Mouse (Mus musculus) embryonic fibroblast, embryonic 13.5 days (primary cell): ENCODE measurements around the gene Nubpl. TPM values are rescaled to one million over a fixed set of nuclear protein-coding genes. Genes with fewer than 3 reads are reported as not detected.

Experiments used
- H3K27ac ChIP-seq: 2 replicates; pipeline ENCODE4 v1.5.1; 2012; ENCODE audit warnings: low read length, control low read depth, inconsistent platforms; ENCODE audit not compliant: insufficient read depth
- H3K4me1 ChIP-seq: 2 replicates; pipeline ENCODE4 v1.6.1; 2011; ENCODE audit warnings: low read length; ENCODE audit not compliant: control insufficient read depth, insufficient read depth
- H3K4me3 ChIP-seq: 2 replicates; pipeline ENCODE4 v1.5.1; 2011; ENCODE audit warnings: mild to moderate bottlenecking, control low read depth, low read length; ENCODE audit not compliant: insufficient read depth
- CTCF ChIP-seq: IDR thresholded peaks from 2 replicates; pipeline ENCODE4 v1.5.1; 2011; ENCODE audit warnings: mild to moderate bottlenecking, control low read depth, low read length, moderate library complexity, borderline replicate concordance; ENCODE audit not compliant: insufficient read depth
- POLR2A ChIP-seq: IDR thresholded peaks from 2 replicates; pipeline ENCODE4 v1.6.1; 2011; ENCODE audit warnings: low read depth, mild to moderate bottlenecking, control low read depth, low read length, moderate library complexity
- polyA plus RNA-seq: library from polyadenylated mRNA; stranded (reverse); fragments of >200 nt; gene quantifications from 2 replicates; pipeline ENCODE4 v1.2.4, GENCODE M21; 2011; ENCODE audit warnings: low read depth; ENCODE audit not compliant: missing spikeins, insufficient read length

Gene Nubpl
- polyA plus RNA-seq, 1 experiment = 6.0 TPM

GRCm38 (mm10) chr12:52288537-52288936 lies 191.0 kb downstream of the Nubpl start:
- Histone ChIP-seq H3K4me3 (no peak overlapping the region), H3K27ac (no peak overlapping the region), H3K4me1 (peaks cover 21% of the 10 kb centered on the region)
- TF ChIP-seq POLR2A = no peak

- Histone ChIP-seq H3K4me1 (peaks cover 21% of the 10 kb centered on the region), H3K4me3 (no peak overlapping the region), H3K27ac (no peak overlapping the region)
- TF ChIP-seq POLR2A (no peak), CTCF (no peak)
Observed at GRCm38 (mm10) chr12:52288941-52289567, 191.5 kb downstream of the Nubpl start.

- Histone ChIP-seq H3K27ac (no peak overlapping the region), H3K4me3 (no peak overlapping the region), H3K4me1 (peaks cover 21% of the 10 kb centered on the region)
- no peak for TF ChIP-seq CTCF
- TF ChIP-seq POLR2A = no peak
Observed at GRCm38 (mm10) chr12:52289594-52289993, 192.1 kb downstream of the Nubpl start.

- no peak overlapping the region for H3K4me3 ChIP-seq
- no peak overlapping the region for H3K27ac ChIP-seq
- TF ChIP-seq POLR2A = no peak
- TF ChIP-seq CTCF = no peak
- peaks cover 6% of the 10 kb centered on the region for H3K4me1 ChIP-seq
Observed at GRCm38 (mm10) chr12:52293931-52294330, 196.4 kb downstream of the Nubpl start.

GRCm38 (mm10) chr12:52297988-52298387 lies 200.5 kb downstream of the Nubpl start:
- Histone ChIP-seq H3K27ac (no peak overlapping the region), H3K4me1 (0 out of 2 replicates have a peak, but pooled peaks cover 3% of the 10 kb centered on the region), H3K4me3 (no peak overlapping the region)
- TF ChIP-seq CTCF (no peak), POLR2A (no peak)

- Histone ChIP-seq H3K4me3 (no peak overlapping the region), H3K27ac (no peak overlapping the region), H3K4me1 (0 out of 2 replicates have a peak, but pooled peaks cover 3% of the 10 kb centered on the region)
Observed at GRCm38 (mm10) chr12:52298683-52299082, 201.1 kb downstream of the Nubpl start.

GRCm38 (mm10) chr12:52302961-52303360 lies 205.4 kb downstream of the Nubpl start:
- no peak for TF ChIP-seq POLR2A
- no peak for TF ChIP-seq CTCF
- no peak overlapping the region for H3K4me3 ChIP-seq

More at GRCm38 (mm10) chr12:52298683-52299082, 201.1 kb downstream of the Nubpl start:
- TF ChIP-seq POLR2A (no peak), CTCF (no peak)

GRCm38 (mm10) chr12:52306348-52306747 lies 208.8 kb downstream of the Nubpl start:
- TF ChIP-seq CTCF (no peak), POLR2A (no peak)
- H3K4me3 ChIP-seq = no peak overlapping the region

More at GRCm38 (mm10) chr12:52302961-52303360, 205.4 kb downstream of the Nubpl start:
- Histone ChIP-seq H3K27ac (no peak overlapping the region), H3K4me1 (0 out of 2 replicates have a peak, but pooled peaks cover 3% of the 10 kb centered on the region)

GRCm38 (mm10) chr12:52307331-52307982 lies 209.9 kb downstream of the Nubpl start:
- Histone ChIP-seq H3K4me3 (no peak overlapping the region), H3K27ac (no peak overlapping the region)
- no peak for TF ChIP-seq CTCF
- TF ChIP-seq POLR2A = no peak

More at GRCm38 (mm10) chr12:52306348-52306747, 208.8 kb downstream of the Nubpl start:
- Histone ChIP-seq H3K27ac (no peak overlapping the region), H3K4me1 (no peaks in the 10 kb centered on the region)

GRCm38 (mm10) chr12:52308628-52309027 lies 211.1 kb downstream of the Nubpl start:
- no peak for TF ChIP-seq CTCF
- no peak for TF ChIP-seq POLR2A

More at GRCm38 (mm10) chr12:52307331-52307982, 209.9 kb downstream of the Nubpl start:
- H3K4me1 ChIP-seq = no peaks in the 10 kb centered on the region

More at GRCm38 (mm10) chr12:52308628-52309027, 211.1 kb downstream of the Nubpl start:
- Histone ChIP-seq H3K4me1 (no peaks in the 10 kb centered on the region), H3K27ac (no peak overlapping the region), H3K4me3 (no peak overlapping the region)
